Mouse (Mus musculus): Measurements from ENCODE around the gene Isyna1.

DNA sequence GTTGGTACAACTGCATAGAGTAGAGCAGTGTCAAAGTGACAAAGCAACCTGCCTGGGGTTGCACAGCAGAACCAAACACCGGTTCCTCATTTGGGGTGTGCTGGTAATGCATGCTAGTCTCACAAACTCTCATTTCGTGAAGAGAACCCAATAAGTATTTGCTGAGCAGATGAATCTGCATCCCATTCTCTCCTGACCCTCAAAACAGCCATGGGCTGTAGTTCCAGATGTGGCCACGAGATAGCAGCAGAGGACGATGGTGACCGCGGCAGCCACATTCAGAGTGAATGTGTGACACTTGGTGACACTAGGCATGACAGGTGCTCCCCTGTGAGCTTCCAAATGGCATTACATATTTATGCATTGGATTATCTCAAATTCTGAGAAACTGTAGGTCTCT is 17.7 kb downstream of the Isyna1 start:
- no peak for TF ChIP-seq EP300 (optimal IDR thresholded peaks at IDR 0.05)
- peak; percentile 97 for TF ChIP-seq CTCF (IDR thresholded peaks at IDR 0.05; ENCODE audit: low read depth)
